Mouse (Mus musculus): ENCODE results near the gene Mknk2.

DNA sequence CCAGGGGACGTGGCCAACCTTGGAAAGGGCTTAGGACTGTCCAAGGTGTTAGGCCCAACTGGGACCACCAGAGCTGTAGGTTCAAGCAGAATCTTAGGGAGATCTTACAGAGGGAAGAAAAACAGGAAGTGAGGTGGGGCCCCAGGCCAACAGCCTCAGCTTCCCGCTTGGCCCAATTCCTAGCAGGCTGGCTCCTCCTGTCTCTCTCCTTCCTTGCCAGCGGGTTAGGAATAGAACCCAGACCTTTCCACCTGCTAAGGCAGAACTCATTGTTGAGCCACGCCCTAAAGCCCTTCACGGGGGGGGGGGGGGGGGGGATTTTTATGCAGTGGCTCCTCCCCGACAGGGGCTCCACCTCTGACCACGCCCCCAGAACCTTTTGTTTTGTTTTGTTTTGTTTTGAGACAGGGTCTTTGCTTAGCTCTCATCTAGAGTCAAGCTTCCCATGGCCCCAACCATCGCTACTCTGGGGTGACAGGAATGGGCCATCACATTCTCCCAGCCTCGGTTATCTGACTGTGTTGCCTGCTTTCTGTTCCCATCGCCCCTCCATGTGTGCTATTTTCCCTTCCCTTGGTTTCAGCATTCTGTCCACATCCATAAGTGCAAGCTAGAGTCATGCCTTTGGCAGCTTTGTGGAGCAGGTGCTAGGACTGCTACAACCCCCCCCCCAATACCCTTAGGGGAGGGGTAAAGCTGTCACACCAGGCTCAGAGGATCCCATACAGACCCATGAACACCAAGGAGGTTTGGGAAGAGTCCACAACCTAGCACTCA is 877 bp upstream of the Mknk2 start:
- TF ChIP-seq CTCF (IDR thresholded peaks at IDR 0.05; ENCODE audit: low read depth) (no peak), EP300 (IDR thresholded peaks at IDR 0.05; ENCODE audit: low read depth) (no peak; the same call in 1 of the 2 replicates)
